Mouse (Mus musculus): Measurements from ENCODE around the gene Ppox.

GRCm38 (mm10) chr1:171235791-171236190 lies 45.2 kb downstream of the Ppox start:
- TF ChIP-seq CTCF (IDR thresholded peaks at IDR 0.05; ENCODE audit: borderline replicate concordance, insufficient read depth, low read length) (no peak), POLR2A (IDR thresholded peaks at IDR 0.05; ENCODE audit: low read depth, low read length) (no peak)

Measured in embryonic fibroblast, embryonic 13.5 days (primary cell).